Mouse (Mus musculus) cerebellum, postnatal 36 days (tissue): ENCODE measurements around the gene Hoxb6.
A peak's percentile ranks its signal among the peaks of the same experiment; 100 is the strongest.

Source experiments
- DNase-seq, 2 experiments: peaks; one replicate each; pipeline ENCODE4 v3.0.0; 2021 to 2022; ENCODE audit warnings: mixed read lengths in 2 of 2

Hoxb6 gene

DNA sequence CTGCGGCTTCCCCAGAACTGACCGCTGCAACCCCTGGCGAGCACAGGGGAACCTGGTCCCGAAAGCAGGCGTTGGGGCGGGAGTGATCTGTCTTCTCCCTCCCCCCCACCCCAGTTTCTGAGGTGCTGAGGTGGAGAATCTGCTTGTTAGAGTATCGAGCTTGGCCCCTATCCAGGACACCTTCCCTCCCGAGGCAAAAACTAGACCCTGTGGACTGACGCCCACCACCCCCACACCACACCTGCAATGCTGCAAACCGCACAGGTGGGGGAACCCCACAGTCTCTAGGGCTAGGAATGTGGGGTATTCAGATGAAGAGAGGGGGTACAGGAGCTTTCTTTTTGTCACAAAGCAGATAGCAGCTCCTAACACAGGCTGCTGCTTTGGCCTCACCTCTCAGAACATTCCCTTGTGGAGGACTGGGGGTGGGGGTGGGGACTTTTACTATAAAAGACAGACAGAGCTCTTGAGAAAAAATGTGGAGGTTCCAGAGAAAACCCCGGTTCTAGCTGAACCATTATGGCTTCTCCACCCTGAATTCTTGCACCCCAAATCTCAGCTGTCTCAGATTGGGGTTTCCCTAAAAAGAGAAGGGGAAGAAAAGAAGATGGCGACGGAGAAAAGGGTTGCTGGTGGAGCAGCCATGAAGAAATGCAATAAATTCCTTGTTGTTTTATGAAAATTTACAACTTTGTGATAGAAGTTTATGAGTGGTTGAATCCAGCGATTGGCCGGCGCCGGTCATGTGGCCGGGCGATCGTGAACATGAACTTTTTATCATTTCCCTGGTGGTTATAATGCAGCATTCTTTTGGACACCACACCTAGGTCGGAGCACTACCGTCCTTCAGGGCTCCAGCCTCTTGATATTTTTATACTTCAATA is at the start of gene Hoxb6:
Gene Hoxb6, plus strand, starts transcription at position 796 of the 884 bp plus-strand sequence.
- no peak for DNase-seq

DNA sequence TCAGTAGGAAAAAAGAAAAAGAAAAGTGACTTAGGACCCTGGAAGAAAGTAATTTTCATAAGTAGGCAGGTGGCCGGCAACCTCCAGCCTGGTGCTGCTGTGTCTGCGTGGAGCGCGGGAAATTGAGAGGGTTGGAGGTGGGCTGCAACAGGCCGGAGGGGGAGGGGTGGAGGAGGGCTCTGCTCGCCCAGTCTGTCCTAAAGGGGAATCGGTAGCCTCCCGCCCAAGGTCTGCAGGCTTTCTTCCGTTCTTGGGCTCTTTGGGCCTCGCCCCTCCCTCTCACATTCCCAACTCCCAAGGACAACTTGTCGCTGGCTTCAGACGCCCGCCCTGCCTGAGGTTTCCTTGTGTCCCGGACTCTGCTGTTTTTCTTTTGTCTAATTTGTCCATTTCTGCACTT is 41.4 kb upstream of the Hoxb6 start:
- no peak for DNase-seq

DNA sequence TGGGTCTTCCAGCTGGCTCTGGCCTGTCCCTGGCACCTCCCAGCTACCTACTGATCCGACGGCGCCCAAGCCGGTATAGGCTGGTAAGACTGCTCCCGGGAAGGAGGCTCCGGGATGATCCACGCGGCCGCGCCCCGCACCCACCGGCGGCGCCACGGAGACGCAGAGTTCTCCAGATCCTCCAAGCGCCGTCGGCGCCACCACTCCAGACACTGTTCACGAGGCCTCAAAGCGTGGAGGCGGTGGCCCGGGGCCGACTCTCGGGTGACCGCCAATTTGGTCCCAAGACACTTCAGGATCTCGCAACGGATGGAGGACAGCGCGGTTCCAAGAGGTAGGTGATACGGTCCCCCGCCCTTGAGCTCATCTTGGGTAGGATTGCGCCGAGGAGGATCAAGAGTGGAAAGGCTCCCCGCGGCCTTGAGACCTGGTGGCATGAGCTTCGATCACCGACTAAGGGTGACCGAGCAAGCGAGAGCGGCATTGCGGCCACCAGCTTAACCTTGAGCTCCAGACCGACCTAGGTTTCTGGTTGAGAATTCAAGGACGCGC is 40.7 kb upstream of the Hoxb6 start:
- no peak for DNase-seq

DNA sequence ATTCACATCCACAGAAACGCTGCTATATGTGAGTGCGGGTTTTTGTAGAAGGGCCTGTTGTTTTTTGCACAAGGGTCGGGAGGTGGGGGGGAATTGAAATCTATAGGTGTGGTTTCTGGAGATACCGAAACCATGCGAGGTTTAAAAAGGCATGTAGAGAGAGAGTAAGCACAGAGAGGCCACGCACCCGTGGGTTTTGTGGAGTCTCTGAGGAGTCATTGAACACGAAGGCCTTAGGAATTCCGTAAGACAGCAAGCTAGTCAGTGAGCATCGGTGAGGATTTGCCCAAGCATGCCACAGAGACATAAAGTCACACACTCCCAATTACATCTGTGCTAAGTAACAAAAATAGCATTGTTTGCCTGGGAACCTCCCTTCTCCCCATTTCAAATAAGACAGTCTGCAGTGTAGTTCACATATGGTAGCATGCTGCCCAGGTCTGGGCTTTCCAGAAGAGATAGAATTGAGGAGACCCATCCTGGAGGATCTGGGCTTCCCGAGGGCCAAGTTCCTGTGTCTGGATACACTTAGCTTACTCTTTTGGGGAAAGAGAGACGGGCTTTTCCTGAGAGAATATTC is 39.6 kb upstream of the Hoxb6 start:
- no peak for DNase-seq

DNA sequence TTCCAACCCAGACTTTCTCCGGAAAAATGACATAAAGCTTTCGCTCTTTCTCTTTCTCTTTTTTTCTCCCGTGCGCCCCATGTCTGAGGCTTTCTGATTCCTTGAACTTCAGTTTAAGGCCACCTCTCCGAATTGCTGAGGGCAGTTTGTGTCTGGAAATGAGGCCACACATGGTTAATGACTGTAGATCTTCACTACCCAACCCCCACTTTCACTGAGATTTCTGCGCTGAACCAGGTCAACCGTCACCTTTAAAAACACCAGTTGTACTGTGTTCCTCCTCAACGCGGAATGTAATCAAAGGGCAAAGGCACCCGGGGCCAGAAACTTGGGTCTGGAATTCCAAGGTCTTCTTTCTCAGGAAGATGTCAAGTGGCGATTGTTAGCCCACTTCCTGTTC is 38.1 kb upstream of the Hoxb6 start:
- DNase-seq, result no peak

DNA sequence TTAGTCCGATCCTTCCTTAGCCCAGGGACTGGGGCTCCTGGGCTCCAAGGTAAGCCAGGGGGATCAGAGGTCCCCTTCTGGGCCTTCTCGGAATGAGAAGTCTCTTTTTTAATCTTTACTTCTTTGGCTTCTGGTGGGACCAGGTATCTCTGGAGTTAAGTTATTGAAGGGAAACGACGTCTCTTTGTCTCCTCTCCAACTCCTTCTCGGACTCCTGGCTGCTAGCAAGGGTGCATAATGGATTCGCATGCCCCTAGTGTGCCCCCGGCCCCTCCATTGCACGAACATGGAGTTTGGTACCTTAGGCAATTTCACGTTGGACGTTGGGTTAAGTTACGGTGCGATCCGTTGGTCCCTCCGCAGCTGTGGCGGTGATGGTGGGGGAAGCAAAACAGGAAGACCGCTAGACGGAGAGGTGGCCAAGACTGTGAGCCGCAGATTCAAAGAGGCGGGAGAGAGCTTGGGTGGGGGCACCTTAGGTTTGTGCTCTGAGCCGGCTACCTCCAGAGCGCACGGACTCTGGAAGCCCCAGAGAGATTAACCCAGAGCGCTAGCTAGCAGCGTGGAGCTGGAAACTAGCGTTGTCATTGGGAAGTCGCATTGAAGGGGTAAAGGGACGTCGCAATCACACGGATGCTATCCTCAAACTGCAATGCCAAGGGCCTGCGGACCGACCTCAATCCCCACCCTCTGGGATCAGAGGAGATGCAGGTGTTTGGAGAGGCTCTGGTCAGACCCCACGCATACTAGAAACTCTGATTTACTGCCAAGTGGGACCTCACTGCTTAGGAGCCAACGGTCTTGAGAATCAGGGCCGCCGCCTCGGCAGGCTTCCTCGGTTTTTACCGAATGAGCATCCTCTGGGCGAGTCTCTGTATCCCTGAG is 36.9 kb upstream of the Hoxb6 start:
- DNase-seq, result no peak

DNA sequence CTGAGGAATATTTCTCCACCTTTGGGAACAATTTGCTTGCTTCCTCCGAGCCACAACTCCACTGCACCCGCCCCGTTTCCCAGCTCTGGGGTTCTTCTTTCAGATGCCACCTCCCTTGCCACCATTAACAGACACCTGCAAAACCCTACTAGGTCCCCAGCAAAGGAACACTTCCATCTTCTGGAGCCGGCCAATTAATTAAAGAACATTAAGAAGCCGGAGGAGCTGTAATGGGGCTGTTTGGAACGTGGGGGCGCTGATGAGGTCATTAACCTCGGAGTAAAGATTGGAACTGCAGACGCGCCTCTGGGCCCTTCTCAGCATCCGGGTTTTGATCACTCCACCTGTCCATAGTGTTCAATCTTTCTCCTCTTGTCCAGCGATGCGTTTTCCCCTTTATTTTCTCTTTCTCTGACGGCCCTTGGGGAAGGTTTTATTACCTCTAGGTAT is 36.3 kb upstream of the Hoxb6 start:
- no peak for DNase-seq

DNA sequence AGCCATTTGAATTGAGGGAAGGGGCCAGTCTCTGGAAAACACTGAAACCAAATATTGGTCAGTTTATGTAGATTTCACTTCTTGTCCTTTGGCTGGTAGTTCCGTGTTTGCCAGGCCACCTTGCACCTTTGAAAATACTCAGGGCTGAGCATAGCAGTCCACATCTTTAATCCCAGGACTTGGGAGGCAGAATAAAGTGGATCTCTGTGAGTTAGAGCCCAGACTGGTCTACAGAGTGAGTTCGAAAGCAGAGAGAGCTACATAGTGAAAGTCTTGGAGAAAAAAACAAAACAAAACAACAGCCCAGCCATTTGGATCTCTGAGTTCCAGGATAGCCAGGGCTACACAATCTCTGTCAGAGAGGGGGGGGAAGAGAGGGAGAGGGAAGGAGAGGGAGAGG is 35.1 kb upstream of the Hoxb6 start:
- DNase-seq, result no peak

DNA sequence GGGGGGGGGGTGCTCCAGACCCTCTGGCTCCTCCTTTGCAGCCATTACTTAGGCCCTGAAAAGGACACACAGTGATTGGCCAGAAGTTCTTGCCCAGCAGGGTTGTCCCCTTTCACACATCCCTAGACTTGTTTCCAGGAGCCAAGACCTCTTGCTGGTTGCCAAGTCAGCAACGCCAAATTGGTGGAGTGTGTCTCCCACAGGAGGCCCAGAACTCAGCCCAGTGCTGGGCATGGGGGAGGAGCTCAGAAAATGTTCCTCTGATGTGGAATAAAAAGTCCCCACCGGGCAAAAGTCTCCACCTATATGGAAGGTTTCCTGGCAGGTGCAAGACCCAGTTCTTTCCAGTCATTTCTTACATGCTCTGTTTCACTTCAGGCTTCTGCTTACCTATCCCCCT is 33.2 kb upstream of the Hoxb6 start:
- DNase-seq, result no peak

DNA sequence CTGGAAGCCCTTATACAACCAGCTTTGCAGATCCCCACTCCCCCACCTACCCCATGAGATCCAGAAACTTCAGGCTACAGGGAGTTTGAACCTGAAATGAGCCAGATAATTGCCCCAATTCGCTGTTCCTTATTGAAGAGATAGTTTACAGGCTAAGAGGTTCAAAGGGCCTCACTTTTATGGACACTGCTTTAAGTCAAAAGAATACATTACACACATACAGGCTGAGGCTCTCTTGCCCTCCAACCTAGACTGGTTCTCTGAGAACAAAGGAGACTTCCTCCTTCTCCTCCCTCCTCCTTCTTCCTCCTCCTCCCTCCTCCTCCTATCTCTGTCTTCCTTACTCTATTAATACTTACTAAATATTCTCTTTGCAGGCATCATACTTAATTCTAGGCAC is 32.8 kb upstream of the Hoxb6 start:
- DNase-seq, result no peak

DNA sequence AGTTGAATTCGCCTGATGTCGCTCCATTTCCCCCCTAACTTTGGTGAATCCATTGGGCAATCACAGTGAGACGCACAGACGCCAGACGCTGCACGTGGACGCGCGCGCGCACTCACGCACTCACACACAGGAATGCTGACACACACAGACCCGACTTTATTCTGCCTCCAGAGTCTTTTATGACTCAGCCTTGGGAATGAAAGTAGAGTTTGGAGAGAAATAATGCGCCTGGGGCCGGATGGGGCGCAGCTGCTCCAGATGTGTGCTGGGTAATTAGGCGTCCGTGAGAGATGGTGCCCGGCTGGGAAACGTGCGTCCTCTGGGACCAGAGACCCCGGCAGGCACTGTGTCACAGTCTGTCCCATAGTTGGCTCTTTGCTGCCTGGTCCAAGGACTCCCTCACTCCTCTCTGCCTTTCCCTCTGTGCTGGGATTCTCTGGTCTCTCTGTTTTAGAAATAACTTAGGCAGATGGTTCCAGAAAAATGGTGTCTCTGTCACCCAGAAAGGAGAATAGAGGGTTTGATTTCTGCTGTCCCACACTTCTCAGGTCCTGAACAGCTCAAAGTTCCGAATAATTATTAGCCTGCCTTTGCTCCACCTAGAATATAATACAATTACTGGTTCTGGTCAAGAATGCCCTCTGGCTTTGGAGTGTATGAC is 31.8 kb upstream of the Hoxb6 start:
- DNase-seq, result no peak

DNA sequence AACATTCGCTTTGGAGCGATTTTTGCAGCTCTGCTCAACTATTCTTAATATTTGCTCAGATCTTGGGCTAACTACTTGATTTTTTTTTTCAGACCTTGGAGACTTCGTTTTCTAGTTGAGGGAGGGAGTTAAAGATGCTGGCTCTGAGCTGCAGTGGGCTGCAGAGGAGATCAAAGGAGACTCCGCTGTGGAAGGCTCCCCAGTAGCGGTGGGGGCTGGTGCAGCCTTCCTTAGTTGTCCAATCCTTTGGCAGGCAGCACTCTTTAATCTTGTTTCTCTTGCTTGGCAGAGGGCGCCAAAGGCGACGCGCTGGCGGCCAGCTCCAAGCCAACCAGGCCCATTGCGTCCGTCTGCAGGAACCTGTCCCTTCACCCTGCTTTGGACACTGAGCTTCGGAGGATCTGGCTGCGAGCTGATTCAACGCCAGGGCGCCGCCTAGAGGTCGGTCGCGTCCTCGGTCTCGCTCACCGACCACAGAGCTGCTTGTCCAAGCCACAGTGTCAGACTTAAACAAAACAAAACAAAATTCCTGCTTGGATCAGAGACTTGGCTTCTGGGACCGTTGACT is 30.9 kb upstream of the Hoxb6 start:
- peak in 1 of 2 experiments; percentile 25 for DNase-seq

DNA sequence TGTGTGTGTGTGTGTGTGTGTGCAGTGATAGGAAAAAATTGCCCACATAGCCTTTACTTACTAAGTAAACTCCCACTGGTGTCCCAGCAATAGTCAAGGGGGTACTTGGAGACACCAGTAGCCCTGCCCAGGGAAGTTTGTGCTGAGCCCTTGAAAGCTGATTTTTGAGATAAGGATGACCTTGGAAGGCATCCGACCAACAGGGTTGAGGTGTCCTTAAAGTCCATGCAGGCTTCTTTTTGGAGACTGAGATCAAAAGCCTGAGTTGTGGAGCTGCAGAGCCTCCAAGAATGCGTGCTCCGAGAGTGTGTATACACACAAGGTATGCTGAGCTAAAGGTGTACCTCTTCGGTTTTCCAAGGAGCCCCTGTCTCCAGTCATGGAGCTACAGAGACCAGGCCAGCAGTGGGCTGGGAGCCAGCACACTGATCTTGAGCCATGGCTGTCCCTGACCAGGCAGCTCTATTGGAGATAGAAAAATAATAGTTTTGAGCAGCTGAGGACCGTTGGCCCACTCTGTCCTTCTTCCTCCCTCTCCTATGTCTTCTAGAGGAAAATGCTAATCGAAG is 29.9 kb upstream of the Hoxb6 start:
- DNase-seq, result no peak

DNA sequence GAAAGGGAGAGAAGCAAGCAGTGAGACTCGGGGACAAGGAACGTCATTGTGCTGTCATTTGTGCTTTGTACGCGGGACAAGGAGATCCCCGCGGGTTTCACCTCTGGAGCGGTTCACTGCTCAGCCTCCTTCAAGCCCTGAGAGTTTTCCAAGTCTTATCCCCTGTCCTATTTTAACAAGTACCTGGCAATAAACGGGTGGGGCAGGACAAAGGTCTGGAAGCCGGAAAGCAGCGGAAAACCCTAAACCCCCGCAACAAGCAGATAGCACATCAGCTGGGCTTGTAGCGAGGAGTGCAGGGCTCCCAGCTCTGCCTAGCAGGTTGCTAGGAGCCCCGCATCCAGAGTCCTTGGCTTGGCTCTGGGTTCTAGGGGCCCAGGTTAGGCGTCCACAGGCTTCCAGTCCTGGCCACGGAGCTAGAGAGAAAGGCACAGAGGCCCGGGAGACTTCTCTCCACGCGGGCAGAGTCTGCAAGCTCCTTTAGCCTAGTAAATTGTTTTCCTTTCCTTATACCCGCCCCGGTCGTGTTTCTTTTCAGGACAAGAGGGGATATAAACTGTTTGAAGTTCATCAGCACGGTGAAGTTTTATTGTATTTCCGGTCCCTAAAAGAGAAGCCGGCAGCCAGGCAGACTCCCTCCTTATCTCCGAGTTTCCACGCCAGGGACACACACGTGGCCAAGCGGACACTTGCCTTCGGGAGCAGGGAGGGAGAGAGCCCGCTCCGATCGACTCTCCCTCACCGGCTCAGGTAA is 28.5 kb upstream of the Hoxb6 start:
- no peak for DNase-seq

DNA sequence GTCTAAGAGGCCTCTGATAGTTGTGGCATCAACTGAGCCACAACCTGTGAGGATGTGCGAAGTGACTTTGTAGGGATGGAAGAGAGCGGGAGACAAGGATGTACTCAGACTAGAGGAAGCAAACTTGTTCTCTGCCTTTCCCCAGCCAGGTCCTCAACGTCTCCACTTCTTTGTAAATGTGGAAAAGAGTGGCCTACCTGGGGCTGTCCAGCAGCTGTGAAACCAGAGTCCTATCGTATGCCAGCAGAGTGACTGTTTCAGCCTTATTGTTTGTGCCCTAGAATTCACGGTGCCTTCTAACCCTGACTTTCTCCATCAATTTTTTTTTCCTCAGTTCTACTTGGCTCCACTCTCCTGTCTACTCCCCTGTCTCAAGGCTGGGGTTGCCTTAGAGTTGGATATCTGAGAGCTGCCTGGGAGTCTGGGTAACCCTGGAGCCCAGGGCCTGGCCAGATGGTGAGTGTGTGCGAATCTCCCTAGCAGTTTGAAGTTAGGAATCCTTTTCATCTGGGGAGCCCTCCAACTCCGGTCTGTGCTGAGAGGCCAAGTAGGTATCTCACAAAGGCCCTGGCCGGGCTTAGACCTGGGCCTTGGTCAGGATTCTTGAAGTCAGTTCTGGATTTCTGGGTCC is 27.8 kb upstream of the Hoxb6 start:
- DNase-seq, result no peak

DNA sequence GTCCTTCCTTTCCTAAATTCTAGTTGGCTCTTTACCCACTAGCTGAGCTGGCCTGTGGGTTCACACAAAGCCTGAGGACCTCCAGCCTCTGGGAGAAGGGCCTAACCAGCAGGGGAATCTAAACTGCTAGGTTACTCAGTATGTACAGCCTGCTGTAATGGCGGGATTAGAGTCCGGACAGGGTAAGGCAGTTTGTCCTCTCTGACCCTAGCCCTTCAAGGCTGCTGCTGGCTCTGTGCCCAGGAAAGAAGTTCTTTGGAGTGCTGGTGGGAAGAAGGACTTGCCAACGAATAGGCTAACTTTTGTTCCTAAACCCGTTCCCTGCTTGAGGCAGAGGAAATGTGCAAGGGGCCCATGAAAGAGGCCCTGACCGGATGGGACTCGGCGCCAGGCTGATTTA is 26.3 kb upstream of the Hoxb6 start:
- no peak for DNase-seq

DNA sequence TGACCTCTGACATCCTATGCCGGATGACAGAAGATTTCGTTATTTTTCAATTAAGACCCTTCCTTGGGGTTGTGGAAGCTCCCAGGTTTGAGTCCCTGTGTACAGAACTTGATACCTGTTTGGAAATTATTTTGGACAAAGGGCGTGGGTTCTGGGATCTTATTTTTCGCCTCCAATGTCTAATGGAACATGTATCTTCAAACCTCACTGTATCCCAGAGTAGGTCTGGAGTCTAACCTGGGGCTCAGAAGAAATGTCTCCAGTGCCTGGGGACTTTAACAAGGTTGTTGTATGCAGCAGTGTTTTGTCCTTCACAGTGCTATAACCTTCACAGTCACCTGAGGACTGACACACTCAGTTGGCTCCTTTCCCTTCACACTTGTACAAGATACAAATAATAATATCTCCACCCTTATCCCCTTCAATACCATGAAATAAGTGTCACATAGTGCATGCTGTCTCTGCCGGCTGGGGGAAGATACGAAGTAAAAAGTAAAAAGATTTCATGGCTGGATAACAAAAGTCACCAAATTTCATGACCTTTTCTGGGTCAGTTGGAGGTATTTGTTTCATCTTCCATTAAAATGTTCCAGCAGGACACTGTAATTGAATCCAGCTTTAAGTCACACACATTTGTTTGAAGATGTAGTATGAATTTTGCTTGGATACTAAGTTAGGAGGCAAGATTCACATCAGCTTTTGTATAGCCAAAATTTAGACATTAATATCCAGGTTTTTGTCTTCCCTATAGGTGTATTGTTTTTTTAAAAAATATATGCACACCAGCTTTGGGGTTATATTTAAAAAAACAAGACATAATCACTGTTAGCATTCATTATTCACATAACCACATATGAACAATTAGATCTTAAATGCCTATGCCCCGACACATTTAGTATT is 25.0 kb upstream of the Hoxb6 start:
- no peak for DNase-seq

DNA sequence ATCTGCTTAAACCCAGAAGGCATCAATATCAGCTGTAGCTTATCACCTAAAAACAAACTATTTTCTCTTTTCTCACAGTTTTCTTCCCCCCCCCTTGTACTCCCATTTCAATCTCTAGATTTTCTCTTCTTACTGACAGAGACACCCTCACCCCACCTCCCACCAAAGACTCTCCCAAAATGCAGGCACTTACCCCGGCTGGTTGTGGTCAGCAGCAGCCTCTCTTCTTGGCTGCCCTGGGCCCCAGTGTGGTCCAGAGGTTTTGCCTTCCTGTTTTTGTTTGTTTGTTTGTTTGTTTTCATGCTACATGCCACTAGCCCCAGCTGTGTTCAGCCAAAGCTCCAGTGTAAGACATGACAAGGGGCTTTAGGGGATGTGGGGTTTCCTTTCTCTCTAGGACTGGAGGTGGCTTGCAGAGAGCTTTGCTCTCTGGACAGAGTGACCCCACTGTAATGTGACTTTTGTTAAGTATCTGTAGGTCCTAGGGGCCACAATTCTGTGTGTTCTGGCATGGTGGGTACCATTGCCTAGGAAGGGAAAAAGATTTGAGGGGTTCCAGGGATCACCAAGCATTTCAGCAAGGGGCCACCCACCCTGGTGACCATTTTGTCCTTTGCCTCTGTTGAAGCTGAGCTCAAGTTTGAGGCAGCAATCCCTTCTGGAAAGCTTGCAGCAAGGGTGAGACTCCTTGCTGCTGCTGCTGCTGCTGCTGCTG is 24.1 kb upstream of the Hoxb6 start:
- DNase-seq, result no peak

DNA sequence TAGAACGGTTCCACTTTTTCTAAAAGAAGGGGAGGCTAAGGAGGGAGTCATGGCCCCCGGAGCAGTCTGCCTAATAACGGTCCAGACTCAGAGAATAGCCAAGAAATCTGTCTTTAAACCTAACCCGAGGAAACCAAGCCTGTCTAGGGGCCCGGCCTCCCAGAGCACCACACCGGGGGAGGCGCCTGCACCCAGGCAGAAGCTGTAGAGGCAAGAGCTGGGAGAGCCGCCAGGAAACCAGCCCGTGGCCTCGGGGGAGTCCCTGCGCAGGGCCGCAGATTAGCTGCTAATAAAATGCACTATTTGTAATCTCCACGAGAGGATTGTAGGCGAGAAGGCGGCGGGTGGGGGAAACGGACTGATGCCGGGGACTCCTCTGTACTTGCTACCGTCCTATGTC is 22.4 kb upstream of the Hoxb6 start:
- DNase-seq, result no peak
